Mouse (Mus musculus): ENCODE measurements at regions not wholly inside any gene's neighbourhood (a gene's known extent, or its start where the extent isn't known, plus 50 kb on each side); places are given as distances from the start of the nearest gene placed in this dataset.

- in situ Hi-C loops (cut with MboI, MseI), result no loop called here
Measured at GRCm38 (mm10) chr14:79854216-79854615, 83.1 kb upstream of the Pcdh8 start.

GRCm38 (mm10) chr14:79852683-79853082, 81.6 kb upstream of the Pcdh8 start:
- in situ Hi-C loops (cut with MboI, MseI), result no loop called here

GRCm38 (mm10) chr14:79851795-79852194, 80.7 kb upstream of the Pcdh8 start:
- in situ Hi-C loops (cut with MboI, MseI), result no loop called here

- in situ Hi-C loops (cut with MboI, MseI), result no loop called here
Measured at GRCm38 (mm10) chr14:79851231-79851630, 80.1 kb upstream of the Pcdh8 start.

GRCm38 (mm10) chr14:79849617-79850435, 78.7 kb upstream of the Pcdh8 start:
- in situ Hi-C loops (cut with MboI, MseI), result no loop called here

- in situ Hi-C loops (cut with MboI, MseI), result no loop called here
Measured at GRCm38 (mm10) chr14:79848116-79848515, 77.0 kb upstream of the Pcdh8 start.

GRCm38 (mm10) chr14:79844306-79844705, 73.2 kb upstream of the Pcdh8 start:
- in situ Hi-C loops (cut with MboI, MseI), result loop anchor here (5.0 kb wide), 1 partner anchor 48 kb away; no protein-coding TSS in a partner anchor

GRCm38 (mm10) chr14:79843135-79843550, 72.0 kb upstream of the Pcdh8 start:
- in situ Hi-C loops (cut with MboI, MseI), result loop anchor here (5.0 kb wide), 1 partner anchor 49 kb away; no protein-coding TSS in a partner anchor

- in situ Hi-C loops (cut with MboI, MseI), result loop anchor here (5.0 kb wide), 1 partner anchor 50 kb away; no protein-coding TSS in a partner anchor
Measured at GRCm38 (mm10) chr14:79842734-79843133, 71.6 kb upstream of the Pcdh8 start.

GRCm38 (mm10) chr14:79837101-79837500, 66.0 kb upstream of the Pcdh8 start:
- in situ Hi-C loops (cut with MboI, MseI), result no loop called here

- in situ Hi-C loops (cut with MboI, MseI), result no loop called here
Measured at GRCm38 (mm10) chr14:79836186-79836585, 65.1 kb upstream of the Pcdh8 start.

- in situ Hi-C loops (cut with MboI, MseI), result no loop called here
Measured at GRCm38 (mm10) chr14:79824670-79825446, 53.7 kb upstream of the Pcdh8 start.

- in situ Hi-C loops (cut with MboI, MseI), result no loop called here
Measured at GRCm38 (mm10) chr14:79822453-79823117, 51.5 kb upstream of the Pcdh8 start.

- in situ Hi-C loops (cut with MboI, MseI), result no loop called here
Measured at GRCm38 (mm10) chr14:79822011-79822435, 50.9 kb upstream of the Pcdh8 start.

GRCm38 (mm10) chr14:79821352-79822010, 50.4 kb upstream of the Pcdh8 start:
- in situ Hi-C loops (cut with MboI, MseI), result no loop called here

Measured in T-helper 1 cell (primary cell).